In the genomic region with DNA sequence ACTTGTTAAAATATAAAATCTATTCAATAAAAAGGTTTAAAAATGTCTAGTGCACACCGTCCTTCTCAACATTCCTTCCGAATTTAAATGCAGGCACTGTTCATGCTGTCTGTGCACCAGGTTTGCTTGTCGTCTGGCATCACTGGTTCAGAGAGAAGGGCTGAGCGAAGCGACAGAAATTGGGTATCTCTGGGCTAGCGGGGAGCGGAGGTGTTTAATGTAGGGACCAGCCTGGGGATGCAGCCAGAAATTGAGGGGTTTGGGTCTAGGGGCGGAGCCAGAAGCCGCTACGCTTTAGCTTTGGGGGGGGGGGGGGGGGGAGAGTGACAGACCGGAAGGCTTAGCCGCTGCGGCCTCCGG, we compare ENCODE assay signal across 8 mouse cellular contexts. TPM values are rescaled to one million over a fixed set of nuclear protein-coding genes. Genes with fewer than 3 reads are reported as not detected.
DNase-seq lines count a peak whose midpoint lies in the region; ATAC-seq and TF ChIP-seq lines count a peak whose summit lies in the region.

No protein-coding gene starts in this region.

- in situ Hi-C loops in ES-E14 (cut with MboI; ENCODE audit: low sequenced_read_pairs in 2 of 2, unreplicated experiment in 2 of 2): loop anchor here in 1 of 2 experiments (25.0 kb wide), 1 partner anchor 289 kb away; no protein-coding TSS in a partner anchor

- H3K4me2 ChIP-seq in heart, embryonic 14.5 days (ENCODE audit: low read length): peak overlapping the region; percentile 77
- H3K4me2 ChIP-seq in forebrain, postnatal 0 days (ENCODE audit: low read depth): peak overlapping the region; percentile 90

- intact Hi-C loops in heart, postnatal 25 days (cut with DNase I): loop anchor here (5.0 kb wide), 1 partner anchor 264 kb away; a partner anchor contains a TSS

- peaks cover 5 to 18% of the 10 kb centered on the region in 2 experiments; a peak in 3 of 4 replicates for H3K4me1 ChIP-seq in heart, embryonic 14.5 days (ENCODE audit: control insufficient read depth in 2 of 2, insufficient read depth in 2 of 2, low read length in 2 of 2)
- H3K4me1 ChIP-seq in ES-E14 (ENCODE audit: control insufficient read depth in 2 of 2, insufficient read depth in 2 of 2, low read length in 2 of 2, poor library complexity in 1 of 2): peaks cover 0 to 4% of the 10 kb centered on the region in 2 experiments; a peak in 1 of 4 replicates
- peaks cover 11% of the 10 kb centered on the region; the same call in 1 of the 2 replicates for H3K4me1 ChIP-seq in forebrain, postnatal 0 days (ENCODE audit: insufficient read depth)

- peak overlapping the region; percentile 54 to 92 for H3K4me3 ChIP-seq in heart, embryonic 14.5 days (ENCODE audit: control insufficient read depth in 1 of 2, insufficient read depth in 1 of 2, low read depth in 1 of 2, low read length in 2 of 2)
- H3K4me3 ChIP-seq in ES-E14 (ENCODE audit: insufficient read depth in 1 of 2, low read depth in 1 of 2, low read length in 2 of 2, poor library complexity in 1 of 2, severe bottlenecking in 1 of 2) (peak overlapping the region; percentile 68 to 80), macrophage (ENCODE audit: inconsistent target) (peak overlapping the region; percentile 46)
- H3K4me3 ChIP-seq in forebrain, postnatal 0 days (ENCODE audit: low read depth, low read length): peak overlapping the region; percentile 78

- H3K36me3 ChIP-seq in heart, embryonic 14.5 days (ENCODE audit: control insufficient read depth, insufficient read depth, low read length): no peaks in the 10 kb centered on the region
- H3K36me3 ChIP-seq in ES-E14 (ENCODE audit: control insufficient read depth, insufficient read depth, low read length, poor library complexity, severe bottlenecking): no peaks in the 10 kb centered on the region
- no peaks in the 10 kb centered on the region for H3K36me3 ChIP-seq in forebrain, postnatal 0 days (ENCODE audit: insufficient read depth)
- no peaks in the 10 kb centered on the region for H3K36me3 ChIP-seq in macrophage (ENCODE audit: inconsistent target)

- no peak for DNase-seq in heart, postnatal 25 days (ENCODE audit: low spot score)
- no peak for DNase-seq in ES-E14 (ENCODE audit: low read depth, low spot score)
- DNase-seq in forebrain, postnatal 0 days: no peak
- DNase-seq in left cerebral cortex, adult 9 months (ENCODE audit: low spot score in 2 of 2): no peak
- no peak for DNase-seq in right cerebral cortex, adult 2 months (ENCODE audit: low spot score in 2 of 2)
- no peak for DNase-seq in layer of hippocampus, postnatal 10 days (ENCODE audit: low spot score in 2 of 2)

- 2% methylated on average over 13 of the region's 14 CpGs for whole genome bisulfite sequencing in heart, embryonic 14.5 days
- WGBS in forebrain, postnatal 0 days: under 1% methylated on average over 14 of the region's 14 CpGs
- WGBS in macrophage (ENCODE audit: missing documents): 2% methylated on average over 5 of the region's 14 CpGs

- H3K9me3 ChIP-seq in heart, embryonic 14.5 days (ENCODE audit: control insufficient read depth, low read length): no peaks in the 10 kb centered on the region
- no peaks in the 10 kb centered on the region for H3K9me3 ChIP-seq in ES-E14 (ENCODE audit: control insufficient read depth, insufficient read depth, low read depth, low read length)
- H3K9me3 ChIP-seq in forebrain, postnatal 0 days (ENCODE audit: low read length): no peaks in the 10 kb centered on the region

- H3K79me2 ChIP-seq in macrophage (ENCODE audit: inconsistent target): peaks cover 44% of the 10 kb centered on the region

- TF ChIP-seq CTCF in forebrain, postnatal 0 days (IDR thresholded peaks at IDR 0.05; ENCODE audit: low read depth): no peak

- H3K9ac ChIP-seq in heart, embryonic 14.5 days (ENCODE audit: low read length): peak overlapping the region; percentile 72
- H3K9ac ChIP-seq in ES-E14 (ENCODE audit: insufficient read depth, low read depth, low read length, poor library complexity, severe bottlenecking): peak overlapping the region; percentile 84
- peak overlapping the region; percentile 71 for H3K9ac ChIP-seq in forebrain, postnatal 0 days

- no peak for ATAC-seq in heart, embryonic 14.5 days (ENCODE audit: insufficient number of reproducible peaks, insufficient read depth, low FRiP score, low read depth)
- no peak for ATAC-seq in forebrain, postnatal 0 days

- peak overlapping the region in 1 of 2 experiments; percentile 77; a peak in 2 of 4 replicates for H3K27ac ChIP-seq in heart, embryonic 14.5 days (replicated peaks in 1 of 2; ENCODE audit: control insufficient read depth in 1 of 2, insufficient read depth in 1 of 2, low read depth in 2 of 2, low read length in 2 of 2)
- H3K27ac ChIP-seq in ES-E14 (ENCODE audit: insufficient read depth, low read depth, low read length, poor library complexity, severe bottlenecking) (no peak overlapping the region), macrophage (peak overlapping the region; percentile 46)
- peak overlapping the region; percentile 88 for H3K27ac ChIP-seq in forebrain, postnatal 0 days (ENCODE audit: low read depth, low read length)

- H3K27me3 ChIP-seq in heart, embryonic 14.5 days (ENCODE audit: control insufficient read depth, insufficient read depth, low read length): no peaks in the 10 kb centered on the region
- H3K27me3 ChIP-seq in forebrain, postnatal 0 days (ENCODE audit: insufficient read depth, low read length): no peaks in the 10 kb centered on the region

TF ChIP-seq in ES-E14, 5 proteins besides CTCF, POLR2A, EP300 and RAD21:
- no peak for TF ChIP-seq HCFC1 (IDR thresholded peaks at IDR 0.05; ENCODE audit: borderline replicate concordance, insufficient read depth, low read length)
- no peak for TF ChIP-seq CHD2 (IDR thresholded peaks at IDR 0.05; ENCODE audit: low read depth, low read length)
- no peak for TF ChIP-seq ZNF384 (IDR thresholded peaks at IDR 0.05; ENCODE audit: low read depth, low read length)
- no peak for TF ChIP-seq MAFK (IDR thresholded peaks at IDR 0.05; ENCODE audit: insufficient read depth, low read depth, low read length)
- no peak for TF ChIP-seq ZC3H11A (IDR thresholded peaks at IDR 0.05; ENCODE audit: borderline replicate concordance, low read depth, low read length)

RNA-seq across cellular contexts. Expression of a gene that starts 0.3 kb away (rescaled TPM):
- polyA plus RNA-seq in heart, embryonic 14.5 days (2014; fragmentation: Nextera tagmentation; extraction: Ambion mirVana): 55.0 and 58.9 TPM in 2 replicates
- total RNA-seq in heart, postnatal 25 days (2021): 10 to 100 TPM; 74.9 to 75.2 TPM
- total RNA-seq in ES-E14 (2012; rRNA removed): 28.9 and 39.1 TPM in 2 replicates
- 50.7 and 61.6 TPM in 2 replicates for total RNA-seq in forebrain, postnatal 0 days (2014; rRNA removed)
- 64.6 and 66.9 TPM in 2 replicates for polyA plus RNA-seq in forebrain, postnatal 0 days (2015; fragmentation: Nextera tagmentation; extraction: Ambion mirVana)
- total RNA-seq in macrophage (2018; cell fraction: chromatin; rRNA removed): 10 to 100 TPM; 24.3 to 80.9 (median 53.5) TPM
- total RNA-seq in macrophage (2018; cell fraction: cytosol; rRNA removed): 10 to 100 TPM; 28.5 to 41.5 (median 36.1) TPM
- total RNA-seq in macrophage (2018; cell fraction: nucleus; rRNA removed): 10 to 100 TPM; 22.1 to 54.1 (median 34.1) TPM
- polyA plus RNA-seq in macrophage (2018): 34.0 to 42.2 TPM (median 35.1 TPM) in 3 replicates
- 10 to 100 TPM; 61.6 to 61.8 TPM for total RNA-seq in layer of hippocampus, postnatal 10 days (2021)

RNA-seq across cellular contexts. Expression of a gene that starts 43.0 kb away (rescaled TPM):
- polyA plus RNA-seq in heart, embryonic 14.5 days (2014; fragmentation: Nextera tagmentation; extraction: Ambion mirVana): not detected in 2 replicates
- not detected for total RNA-seq in heart, postnatal 25 days (2021)
- 0.11 and 0.36 TPM in 2 replicates for total RNA-seq in ES-E14 (2012; rRNA removed)
- 0.46 and 0.62 TPM in 2 replicates for total RNA-seq in forebrain, postnatal 0 days (2014; rRNA removed)
- polyA plus RNA-seq in forebrain, postnatal 0 days (2015; fragmentation: Nextera tagmentation; extraction: Ambion mirVana): 0.36 and 0.57 TPM in 2 replicates
- not detected for total RNA-seq in macrophage (2018; cell fraction: chromatin; rRNA removed)
- total RNA-seq in macrophage (2018; cell fraction: cytosol; rRNA removed): not detected
- under 1 TPM in 1 of 26 experiments, not detected in 25; 0.06 TPM for total RNA-seq in macrophage (2018; cell fraction: nucleus; rRNA removed)
- not detected in 3 replicates for polyA plus RNA-seq in macrophage (2018)
- under 1 TPM; 0.67 to 0.80 TPM for total RNA-seq in layer of hippocampus, postnatal 10 days (2021)
